Mouse (Mus musculus): ENCODE measurements around the gene Muc20. TPM values are rescaled to one million over a fixed set of nuclear protein-coding genes. Genes with fewer than 3 reads are reported as not detected.

The Muc20 gene
- 2.3 and 3.3 TPM in 2 replicates for polyA plus RNA-seq (2014; fragmentation: Nextera tagmentation; extraction: Ambion mirVana)

DNA sequence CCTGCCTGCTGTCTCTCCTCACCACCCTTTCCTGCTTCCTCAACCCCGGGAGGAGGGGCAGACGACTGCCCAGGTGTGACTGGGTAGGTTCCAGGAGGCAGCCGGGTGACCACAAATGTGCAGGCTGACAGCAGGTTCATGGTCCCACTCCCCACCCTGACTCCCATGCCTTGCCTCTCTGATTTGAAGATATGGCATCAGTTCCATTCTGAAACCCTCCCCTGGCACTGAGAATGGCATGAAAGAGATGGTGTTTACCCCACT is at the start of gene Muc20:
Gene Muc20 (minus strand): TSS at position 10 of the 264 bp plus-strand sequence.
- Histone ChIP-seq H3K9ac (ENCODE audit: low read depth, low read length) (no peak within 1 kb of the TSS), H3K4me2 (replicated peaks; ENCODE audit: low read depth, low read length) (no peak within 1 kb of the TSS), H3K36me3 (ENCODE audit: control insufficient read depth, insufficient read depth, low read length) (no peaks in the 10 kb centered on the region), H3K4me3 (ENCODE audit: low read length) (no peak within 1 kb of the TSS), H3K27me3 (ENCODE audit: control insufficient read depth, insufficient read depth, low read length) (no peaks in the 10 kb centered on the region), H3K4me1 (ENCODE audit: control insufficient read depth, insufficient read depth, low read length) (0 out of 2 replicates have a peak, but pooled peaks cover 4% of the 10 kb centered on the region), H3K9me3 (ENCODE audit: control insufficient read depth, low read length) (no peaks in the 10 kb centered on the region; the same call in 1 of the 2 replicates), H3K27ac (ENCODE audit: low read depth, low read length) (no peak within 1 kb of the TSS)
- 77% methylated on average over 3 of the region's 3 CpGs for WGBS
- no peak for ATAC-seq (ENCODE audit: low FRiP score, low TSS enrichment)

DNA sequence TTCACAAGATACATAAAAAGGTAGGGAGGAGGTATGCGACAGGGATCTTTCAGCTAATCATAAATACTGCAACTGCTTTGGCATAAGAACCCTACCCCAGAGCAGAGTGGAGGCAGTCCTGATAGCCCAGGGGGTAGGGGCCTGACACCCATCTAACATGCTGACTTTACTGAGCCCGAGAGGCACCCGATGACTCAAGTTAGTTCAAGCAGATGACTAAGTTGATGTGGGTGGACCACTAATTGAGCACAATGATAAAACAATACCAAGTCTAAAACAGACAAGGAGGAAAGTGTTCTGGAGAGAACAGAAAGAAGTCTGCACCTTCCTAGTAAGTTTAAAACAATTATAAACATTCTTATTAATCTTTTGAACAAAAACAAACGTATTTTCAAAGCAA is 34.3 kb upstream of the Muc20 start:
- WGBS, result 86% methylated on average over 4 of the region's 4 CpGs
- no peak overlapping the region for H3K4me3 ChIP-seq (ENCODE audit: low read length)
- no peak overlapping the region for H3K27ac ChIP-seq (ENCODE audit: low read depth, low read length)
- H3K4me1 ChIP-seq (ENCODE audit: control insufficient read depth, insufficient read depth, low read length), result no peaks in the 10 kb centered on the region
- ATAC-seq (ENCODE audit: low FRiP score, low TSS enrichment), result no peak
- no peaks in the 10 kb centered on the region for H3K9me3 ChIP-seq (ENCODE audit: control insufficient read depth, low read length)
- peaks cover 24% of the 10 kb centered on the region for H3K36me3 ChIP-seq (ENCODE audit: control insufficient read depth, insufficient read depth, low read length)
- H3K9ac ChIP-seq (ENCODE audit: low read depth, low read length), result no peak overlapping the region
- H3K27me3 ChIP-seq (ENCODE audit: control insufficient read depth, insufficient read depth, low read length), result no peaks in the 10 kb centered on the region
- H3K4me2 ChIP-seq (replicated peaks; ENCODE audit: low read depth, low read length), result no peak overlapping the region

- ATAC-seq (ENCODE audit: low FRiP score, low TSS enrichment), result no peak
- Histone ChIP-seq H3K27ac (ENCODE audit: low read depth, low read length) (no peak overlapping the region), H3K9me3 (ENCODE audit: control insufficient read depth, low read length) (no peaks in the 10 kb centered on the region), H3K4me2 (replicated peaks; ENCODE audit: low read depth, low read length) (no peak overlapping the region), H3K4me3 (ENCODE audit: low read length) (no peak overlapping the region), H3K4me1 (ENCODE audit: control insufficient read depth, insufficient read depth, low read length) (no peaks in the 10 kb centered on the region), H3K27me3 (ENCODE audit: control insufficient read depth, insufficient read depth, low read length) (no peaks in the 10 kb centered on the region), H3K9ac (ENCODE audit: low read depth, low read length) (no peak overlapping the region), H3K36me3 (ENCODE audit: control insufficient read depth, insufficient read depth, low read length) (peaks cover 33% of the 10 kb centered on the region)
- 64% methylated on average over 11 of the region's 11 CpGs for WGBS
Observed at GRCm38 (mm10) chr16:32829104-32829503, 31.9 kb upstream of the Muc20 start.

- Histone ChIP-seq H3K9ac (ENCODE audit: low read depth, low read length) (no peak overlapping the region), H3K36me3 (ENCODE audit: control insufficient read depth, insufficient read depth, low read length) (peaks cover 41% of the 10 kb centered on the region), H3K4me1 (ENCODE audit: control insufficient read depth, insufficient read depth, low read length) (no peaks in the 10 kb centered on the region)
Observed at GRCm38 (mm10) chr16:32826521-32826920, 29.3 kb upstream of the Muc20 start.

GRCm38 (mm10) chr16:32825380-32825779 is 28.1 kb upstream of the Muc20 start:
- WGBS, result 51% methylated on average over 12 of the region's 12 CpGs

More at GRCm38 (mm10) chr16:32826521-32826920, 29.3 kb upstream of the Muc20 start:
- no peak overlapping the region for H3K4me3 ChIP-seq (ENCODE audit: low read length)
- H3K27ac ChIP-seq (ENCODE audit: low read depth, low read length), result no peak overlapping the region
- H3K4me2 ChIP-seq (replicated peaks; ENCODE audit: low read depth, low read length), result no peak overlapping the region
- no peaks in the 10 kb centered on the region for H3K9me3 ChIP-seq (ENCODE audit: control insufficient read depth, low read length)
- no peaks in the 10 kb centered on the region for H3K27me3 ChIP-seq (ENCODE audit: control insufficient read depth, insufficient read depth, low read length)
- no peak for ATAC-seq (ENCODE audit: low FRiP score, low TSS enrichment)
- 95% methylated on average over 11 of the region's 11 CpGs for WGBS

DNA sequence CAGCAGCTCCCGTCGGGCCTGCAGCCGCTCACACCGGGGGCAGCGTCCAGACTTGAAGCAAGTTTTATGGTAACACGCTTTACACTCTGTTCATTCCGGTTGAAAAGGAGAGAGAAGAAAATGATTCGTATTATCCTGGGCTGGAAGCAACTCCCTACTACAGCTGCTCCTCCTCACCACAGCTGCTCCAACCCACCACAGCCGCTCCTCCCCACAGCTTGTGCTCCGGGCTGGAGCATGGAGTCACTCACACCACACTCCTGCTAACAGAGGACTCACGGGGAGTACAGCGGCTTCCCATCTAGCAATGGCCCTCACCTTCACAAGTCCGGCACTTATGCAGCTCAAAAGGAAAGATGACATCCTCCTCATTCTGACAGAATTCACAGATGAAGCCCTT is 26.8 kb upstream of the Muc20 start:
- peaks cover 35% of the 10 kb centered on the region for H3K36me3 ChIP-seq (ENCODE audit: control insufficient read depth, insufficient read depth, low read length)
- no peaks in the 10 kb centered on the region for H3K27me3 ChIP-seq (ENCODE audit: control insufficient read depth, insufficient read depth, low read length)
- no peak overlapping the region for H3K4me2 ChIP-seq (replicated peaks; ENCODE audit: low read depth, low read length)
- H3K27ac ChIP-seq (ENCODE audit: low read depth, low read length), result no peak overlapping the region
- H3K4me1 ChIP-seq (ENCODE audit: control insufficient read depth, insufficient read depth, low read length), result no peaks in the 10 kb centered on the region
- H3K9ac ChIP-seq (ENCODE audit: low read depth, low read length), result no peak overlapping the region
- no peaks in the 10 kb centered on the region for H3K9me3 ChIP-seq (ENCODE audit: control insufficient read depth, low read length)
- 80% methylated on average over 13 of the region's 13 CpGs for WGBS
- H3K4me3 ChIP-seq (ENCODE audit: low read length), result no peak overlapping the region
- no peak for ATAC-seq (ENCODE audit: low FRiP score, low TSS enrichment)

More at GRCm38 (mm10) chr16:32825380-32825779, 28.1 kb upstream of the Muc20 start:
- Histone ChIP-seq H3K4me3 (ENCODE audit: low read length) (no peak overlapping the region), H3K36me3 (ENCODE audit: control insufficient read depth, insufficient read depth, low read length) (peaks cover 37% of the 10 kb centered on the region), H3K27me3 (ENCODE audit: control insufficient read depth, insufficient read depth, low read length) (no peaks in the 10 kb centered on the region), H3K4me2 (replicated peaks; ENCODE audit: low read depth, low read length) (no peak overlapping the region), H3K9me3 (ENCODE audit: control insufficient read depth, low read length) (no peaks in the 10 kb centered on the region), H3K9ac (ENCODE audit: low read depth, low read length) (no peak overlapping the region), H3K27ac (ENCODE audit: low read depth, low read length) (no peak overlapping the region), H3K4me1 (ENCODE audit: control insufficient read depth, insufficient read depth, low read length) (no peaks in the 10 kb centered on the region)
- ATAC-seq (ENCODE audit: low FRiP score, low TSS enrichment), result 0 out of 2 replicates have a peak, but pooled peaks have one; percentile 61

DNA sequence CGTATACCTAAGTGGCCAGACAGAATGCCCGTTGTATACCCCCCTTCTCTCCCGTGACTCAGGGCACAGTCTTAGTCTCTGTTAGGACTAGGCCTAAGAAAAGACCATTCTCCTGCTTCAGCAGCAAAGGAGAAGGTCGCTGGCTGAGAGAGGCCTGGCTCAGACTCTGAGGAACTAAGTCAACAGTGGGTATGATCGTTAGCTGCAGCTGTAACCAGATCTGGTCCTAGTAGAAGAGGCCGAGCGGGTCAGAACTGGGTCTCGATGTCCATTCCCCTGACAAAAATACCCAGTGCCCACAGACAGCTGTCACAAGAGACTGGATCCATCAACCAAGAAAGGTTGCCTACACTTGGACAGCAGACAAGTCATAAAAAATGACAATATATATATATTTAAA is 26.3 kb upstream of the Muc20 start:
- Histone ChIP-seq H3K27me3 (ENCODE audit: control insufficient read depth, insufficient read depth, low read length) (no peaks in the 10 kb centered on the region), H3K4me1 (ENCODE audit: control insufficient read depth, insufficient read depth, low read length) (no peaks in the 10 kb centered on the region), H3K27ac (ENCODE audit: low read depth, low read length) (no peak overlapping the region), H3K4me2 (replicated peaks; ENCODE audit: low read depth, low read length) (no peak overlapping the region), H3K36me3 (ENCODE audit: control insufficient read depth, insufficient read depth, low read length) (peaks cover 35% of the 10 kb centered on the region), H3K9me3 (ENCODE audit: control insufficient read depth, low read length) (no peaks in the 10 kb centered on the region), H3K4me3 (ENCODE audit: low read length) (no peak overlapping the region), H3K9ac (ENCODE audit: low read depth, low read length) (no peak overlapping the region)
- no peak for ATAC-seq (ENCODE audit: low FRiP score, low TSS enrichment)
- 73% methylated on average over 8 of the region's 8 CpGs for WGBS

GRCm38 (mm10) chr16:32822881-32823280 is 25.6 kb upstream of the Muc20 start:
- Histone ChIP-seq H3K4me2 (replicated peaks; ENCODE audit: low read depth, low read length) (no peak overlapping the region), H3K4me1 (ENCODE audit: control insufficient read depth, insufficient read depth, low read length) (no peaks in the 10 kb centered on the region), H3K27ac (ENCODE audit: low read depth, low read length) (no peak overlapping the region), H3K36me3 (ENCODE audit: control insufficient read depth, insufficient read depth, low read length) (peaks cover 35% of the 10 kb centered on the region), H3K9me3 (ENCODE audit: control insufficient read depth, low read length) (no peaks in the 10 kb centered on the region), H3K4me3 (ENCODE audit: low read length) (no peak overlapping the region), H3K27me3 (ENCODE audit: control insufficient read depth, insufficient read depth, low read length) (no peaks in the 10 kb centered on the region), H3K9ac (ENCODE audit: low read depth, low read length) (no peak overlapping the region)
- ATAC-seq (ENCODE audit: low FRiP score, low TSS enrichment), result no peak
- WGBS, result 82% methylated on average over 5 of the region's 5 CpGs

GRCm38 (mm10) chr16:32822450-32822827 is 25.2 kb upstream of the Muc20 start:
- no peak for ATAC-seq (ENCODE audit: low FRiP score, low TSS enrichment)
- Histone ChIP-seq H3K4me3 (ENCODE audit: low read length) (no peak overlapping the region), H3K9me3 (ENCODE audit: control insufficient read depth, low read length) (no peaks in the 10 kb centered on the region), H3K9ac (ENCODE audit: low read depth, low read length) (no peak overlapping the region), H3K27ac (ENCODE audit: low read depth, low read length) (no peak overlapping the region), H3K4me1 (ENCODE audit: control insufficient read depth, insufficient read depth, low read length) (no peaks in the 10 kb centered on the region), H3K4me2 (replicated peaks; ENCODE audit: low read depth, low read length) (no peak overlapping the region), H3K27me3 (ENCODE audit: control insufficient read depth, insufficient read depth, low read length) (no peaks in the 10 kb centered on the region), H3K36me3 (ENCODE audit: control insufficient read depth, insufficient read depth, low read length) (peaks cover 35% of the 10 kb centered on the region)
- 72% methylated on average over 6 of the region's 6 CpGs for WGBS
